Mouse (Mus musculus): ENCODE measurements at regions not wholly inside any gene's neighbourhood (a gene's known extent, or its start where the extent isn't known, plus 50 kb on each side); places are given as distances from the start of the nearest gene placed in this dataset.

- no peaks in the 10 kb centered on the region for H3K9me3 ChIP-seq
- 68% methylated on average over 6 of the region's 6 CpGs for WGBS
- H3K4me3 ChIP-seq = no peak overlapping the region
Observed at GRCm38 (mm10) chr4:119018573-119018972, 57.2 kb downstream of the Lao1 start.

GRCm38 (mm10) chr4:119019013-119019781 is 57.8 kb downstream of the Lao1 start:
- H3K9me3 ChIP-seq = no peaks in the 10 kb centered on the region
- no peaks in the 10 kb centered on the region for H3K36me3 ChIP-seq
- 48% methylated on average over 12 of the region's 12 CpGs for WGBS
- H3K27me3 ChIP-seq = no peaks in the 10 kb centered on the region
- H3K4me2 ChIP-seq = peak overlapping the region; percentile 25; the same call in 1 of the 2 replicates
- peak; percentile 47; the same call in 1 of the 2 replicates for ATAC-seq (ENCODE audit: low FRiP score, low read depth)
- peaks cover 9% of the 10 kb centered on the region for H3K4me1 ChIP-seq (replicated peaks)
- peak overlapping the region; percentile 43; the same call in 1 of the 2 replicates for H3K27ac ChIP-seq (replicated peaks)
- H3K9ac ChIP-seq = no peak overlapping the region; the same call in 1 of the 2 replicates
- H3K4me3 ChIP-seq = no peak overlapping the region

More at GRCm38 (mm10) chr4:119018573-119018972, 57.2 kb downstream of the Lao1 start:
- no peaks in the 10 kb centered on the region for H3K36me3 ChIP-seq
- no peak overlapping the region for H3K9ac ChIP-seq
- no peak overlapping the region for H3K27ac ChIP-seq (replicated peaks)
- H3K4me1 ChIP-seq (replicated peaks) = peaks cover 9% of the 10 kb centered on the region
- no peak overlapping the region for H3K4me2 ChIP-seq
- H3K27me3 ChIP-seq = no peaks in the 10 kb centered on the region
- ATAC-seq (ENCODE audit: low FRiP score, low read depth) = no peak

DNA sequence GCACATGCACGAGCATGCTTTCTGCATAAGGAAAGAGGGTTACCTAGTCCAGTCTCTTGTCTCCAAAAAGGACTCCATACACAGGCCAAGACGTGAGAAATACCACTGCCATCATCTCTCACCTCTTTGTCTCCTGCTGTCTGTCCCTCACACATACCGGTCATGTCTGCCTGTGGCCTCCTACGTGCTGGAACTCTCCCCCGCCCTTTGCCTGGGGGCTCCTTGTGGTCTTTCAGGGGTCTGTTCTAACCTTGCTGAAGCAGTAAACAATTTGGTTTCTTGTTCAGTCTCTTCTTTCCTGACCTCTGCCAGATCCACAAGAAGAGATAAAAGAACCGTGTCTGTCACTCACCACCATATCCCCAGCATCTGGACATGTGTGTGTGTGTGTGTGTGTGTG is 61.0 kb downstream of the Lao1 start:
- 0 out of 2 replicates have a peak overlapping the region, but pooled peaks have one; percentile 21 for H3K27ac ChIP-seq (replicated peaks)
- no peaks in the 10 kb centered on the region for H3K27me3 ChIP-seq
- no peaks in the 10 kb centered on the region for H3K9me3 ChIP-seq
- peaks cover 9% of the 10 kb centered on the region for H3K4me1 ChIP-seq (replicated peaks)
- no peak overlapping the region for H3K9ac ChIP-seq
- no peak overlapping the region for H3K4me3 ChIP-seq
- WGBS = 76% methylated on average over 6 of the region's 6 CpGs
- no peak for ATAC-seq (ENCODE audit: low FRiP score, low read depth)
- no peaks in the 10 kb centered on the region for H3K36me3 ChIP-seq
- H3K4me2 ChIP-seq = no peak overlapping the region

GRCm38 (mm10) chr4:119026237-119026861 is 65.0 kb downstream of the Lao1 start:
- 18% methylated on average over 5 of the region's 5 CpGs for WGBS

GRCm38 (mm10) chr4:119028208-119028821 is 66.9 kb downstream of the Lao1 start:
- WGBS = 28% methylated on average over 8 of the region's 8 CpGs
- H3K9me3 ChIP-seq = no peaks in the 10 kb centered on the region
- H3K4me2 ChIP-seq = no peak overlapping the region
- no peaks in the 10 kb centered on the region for H3K27me3 ChIP-seq
- 0 out of 2 replicates have a peak, but pooled peaks have one; percentile 23 for ATAC-seq (ENCODE audit: low FRiP score, low read depth)
- 0 out of 2 replicates have a peak, but pooled peaks cover 7% of the 10 kb centered on the region for H3K4me1 ChIP-seq (replicated peaks)
- no peak overlapping the region for H3K4me3 ChIP-seq
- H3K27ac ChIP-seq (replicated peaks) = no peak overlapping the region
- H3K36me3 ChIP-seq = no peaks in the 10 kb centered on the region
- no peak overlapping the region for H3K9ac ChIP-seq

More at GRCm38 (mm10) chr4:119026237-119026861, 65.0 kb downstream of the Lao1 start:
- no peak overlapping the region for H3K27ac ChIP-seq (replicated peaks)
- H3K9me3 ChIP-seq = no peaks in the 10 kb centered on the region
- no peaks in the 10 kb centered on the region for H3K36me3 ChIP-seq
- H3K4me2 ChIP-seq = no peak overlapping the region
- H3K27me3 ChIP-seq = no peaks in the 10 kb centered on the region
- H3K9ac ChIP-seq = no peak overlapping the region
- ATAC-seq (ENCODE audit: low FRiP score, low read depth) = no peak
- H3K4me1 ChIP-seq (replicated peaks) = 0 out of 2 replicates have a peak, but pooled peaks cover 7% of the 10 kb centered on the region
- no peak overlapping the region for H3K4me3 ChIP-seq

DNA sequence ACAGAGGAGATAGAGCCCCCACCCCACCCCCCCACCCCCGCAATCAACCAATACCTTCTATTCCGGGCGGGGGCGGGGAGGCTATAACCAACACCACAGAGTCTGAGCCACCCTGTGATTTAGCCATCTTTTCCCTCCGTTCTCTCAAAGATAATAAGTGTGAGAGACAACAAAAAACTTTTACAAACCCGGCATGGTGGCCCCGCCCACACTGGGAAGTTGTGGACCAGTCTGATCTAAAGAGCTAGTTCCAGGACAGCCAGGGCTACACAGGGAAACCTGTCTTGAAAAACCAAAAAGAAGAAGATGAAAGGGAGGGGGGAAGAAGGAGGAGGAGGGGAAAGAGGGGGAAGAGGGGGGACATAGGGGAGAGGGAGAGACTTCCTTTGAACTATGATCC is 67.7 kb downstream of the Lao1 start:
- no peaks in the 10 kb centered on the region for H3K9me3 ChIP-seq
- ATAC-seq (ENCODE audit: low FRiP score, low read depth) = no peak

GRCm38 (mm10) chr4:119029735-119030134 is 68.4 kb downstream of the Lao1 start:
- Histone ChIP-seq H3K36me3 (no peaks in the 10 kb centered on the region), H3K9ac (no peak overlapping the region), H3K27ac (replicated peaks) (no peak overlapping the region), H3K4me2 (no peak overlapping the region), H3K4me1 (replicated peaks) (0 out of 2 replicates have a peak, but pooled peaks cover 7% of the 10 kb centered on the region), H3K4me3 (no peak overlapping the region), H3K9me3 (no peaks in the 10 kb centered on the region), H3K27me3 (no peaks in the 10 kb centered on the region)
- no peak for ATAC-seq (ENCODE audit: low FRiP score, low read depth)
- WGBS = 75% methylated on average over 6 of the region's 6 CpGs

More for the DNA sequence above, 67.7 kb downstream of the Lao1 start:
- 50% methylated on average over 7 of the region's 7 CpGs for WGBS
- Histone ChIP-seq H3K36me3 (no peaks in the 10 kb centered on the region), H3K4me3 (no peak overlapping the region), H3K4me1 (replicated peaks) (0 out of 2 replicates have a peak, but pooled peaks cover 7% of the 10 kb centered on the region), H3K4me2 (no peak overlapping the region), H3K9ac (no peak overlapping the region), H3K27ac (replicated peaks) (no peak overlapping the region), H3K27me3 (no peaks in the 10 kb centered on the region)

GRCm38 (mm10) chr4:119030865-119031264 is 69.5 kb downstream of the Lao1 start:
- no peak overlapping the region for H3K4me2 ChIP-seq
- no peaks in the 10 kb centered on the region for H3K27me3 ChIP-seq
- H3K9ac ChIP-seq = no peak overlapping the region
- 49% methylated on average over 5 of the region's 5 CpGs for WGBS
- H3K36me3 ChIP-seq = no peaks in the 10 kb centered on the region
- H3K27ac ChIP-seq (replicated peaks) = no peak overlapping the region
- no peaks in the 10 kb centered on the region for H3K9me3 ChIP-seq
- 0 out of 2 replicates have a peak, but pooled peaks cover 7% of the 10 kb centered on the region for H3K4me1 ChIP-seq (replicated peaks)
- H3K4me3 ChIP-seq = no peak overlapping the region
- ATAC-seq (ENCODE audit: low FRiP score, low read depth) = no peak

GRCm38 (mm10) chr4:119033006-119033405 is 71.6 kb downstream of the Lao1 start:
- H3K27me3 ChIP-seq = no peaks in the 10 kb centered on the region
- H3K4me1 ChIP-seq (replicated peaks) = 0 out of 2 replicates have a peak, but pooled peaks cover 6% of the 10 kb centered on the region
- no peak overlapping the region for H3K27ac ChIP-seq (replicated peaks)
- 64% methylated on average over 4 of the region's 4 CpGs for WGBS
- no peak overlapping the region for H3K4me2 ChIP-seq
- no peak overlapping the region for H3K9ac ChIP-seq
- H3K9me3 ChIP-seq = no peaks in the 10 kb centered on the region
- no peaks in the 10 kb centered on the region for H3K36me3 ChIP-seq
- no peak for ATAC-seq (ENCODE audit: low FRiP score, low read depth)
- H3K4me3 ChIP-seq = no peak overlapping the region

- no peaks in the 10 kb centered on the region for H3K4me1 ChIP-seq (replicated peaks)
- H3K9me3 ChIP-seq = no peaks in the 10 kb centered on the region
- WGBS = 89% methylated on average over 5 of the region's 5 CpGs
- no peaks in the 10 kb centered on the region for H3K27me3 ChIP-seq
- no peak for ATAC-seq (ENCODE audit: low FRiP score, low read depth)
- no peak overlapping the region for H3K4me2 ChIP-seq
- H3K27ac ChIP-seq (replicated peaks) = no peak overlapping the region
- H3K4me3 ChIP-seq = no peak overlapping the region
- no peak overlapping the region for H3K9ac ChIP-seq
- no peaks in the 10 kb centered on the region for H3K36me3 ChIP-seq
Observed at GRCm38 (mm10) chr4:119036582-119036981, 71.9 kb upstream of the Slc2a1 start.

DNA sequence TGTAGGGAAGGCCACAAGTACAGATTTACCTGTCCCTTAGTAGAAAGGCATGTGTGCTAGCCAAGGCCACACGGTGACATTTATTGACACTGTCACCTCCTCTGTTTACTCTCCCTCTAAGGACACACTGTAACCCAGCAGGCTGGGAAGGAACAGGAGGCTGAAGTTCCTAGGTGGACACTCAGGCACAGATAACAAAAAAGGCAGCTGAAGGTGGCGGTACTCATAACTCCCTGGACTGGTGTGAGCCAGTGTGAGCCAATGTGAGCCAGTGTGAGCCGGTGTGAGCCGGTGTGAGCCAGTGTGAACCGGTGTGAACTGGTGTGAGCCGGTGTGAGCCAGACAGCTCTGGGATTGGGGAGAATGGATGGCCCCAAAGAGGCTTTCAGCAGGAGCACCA is 68.5 kb upstream of the Slc2a1 start:
- no peak overlapping the region for H3K27ac ChIP-seq (replicated peaks)
- no peak overlapping the region for H3K9ac ChIP-seq
- ATAC-seq (ENCODE audit: low FRiP score, low read depth) = no peak
- WGBS = 89% methylated on average over 6 of the region's 6 CpGs
- H3K4me3 ChIP-seq = no peak overlapping the region
- no peaks in the 10 kb centered on the region for H3K36me3 ChIP-seq
- H3K9me3 ChIP-seq = no peaks in the 10 kb centered on the region
- no peak overlapping the region for H3K4me2 ChIP-seq
- H3K4me1 ChIP-seq (replicated peaks) = no peaks in the 10 kb centered on the region
- H3K27me3 ChIP-seq = no peaks in the 10 kb centered on the region

GRCm38 (mm10) chr4:119041616-119042015 is 66.9 kb upstream of the Slc2a1 start:
- no peaks in the 10 kb centered on the region for H3K27me3 ChIP-seq
- H3K36me3 ChIP-seq = no peaks in the 10 kb centered on the region
- H3K4me1 ChIP-seq (replicated peaks) = no peaks in the 10 kb centered on the region; the same call in 1 of the 2 replicates
- no peak overlapping the region for H3K4me2 ChIP-seq
- H3K4me3 ChIP-seq = no peak overlapping the region
- WGBS = 73% methylated on average over 6 of the region's 6 CpGs
- ATAC-seq (ENCODE audit: low FRiP score, low read depth) = no peak
- no peak overlapping the region for H3K27ac ChIP-seq (replicated peaks)
- no peaks in the 10 kb centered on the region for H3K9me3 ChIP-seq
- H3K9ac ChIP-seq = no peak overlapping the region

Data from hindbrain, embryonic 15.5 days (tissue).